In genomic region chr2:158347868-158348267, GRCm38 (mm10) we compare ENCODE assay signal across 8 mouse cellular contexts. TPM values are rescaled to one million over a fixed set of nuclear protein-coding genes. Genes with fewer than 3 reads are reported as not detected.
DNase-seq lines count a peak whose midpoint lies in the region; ATAC-seq and TF ChIP-seq lines count a peak whose summit lies in the region.

No protein-coding gene starts in this region.

- H3K4me1 ChIP-seq in kidney, adult 2 months (ENCODE audit: control insufficient read depth, insufficient read depth, low read length), result no peaks in the 10 kb centered on the region
- no peaks in the 10 kb centered on the region for H3K4me1 ChIP-seq in liver, adult 2 months (ENCODE audit: control insufficient read depth, insufficient read depth, low read length)
- no peaks in the 10 kb centered on the region; the same call in 1 of the 2 replicates for H3K4me1 ChIP-seq in neural tube, embryonic 13.5 days (replicated peaks)
- H3K4me1 ChIP-seq in thymus, adult 2 months (replicated peaks; ENCODE audit: control insufficient read depth, insufficient read depth, low read length), result no peaks in the 10 kb centered on the region

- H3K79me2 ChIP-seq in liver, adult 2 months (ENCODE audit: control insufficient read depth, insufficient read depth, low read length), result no peaks in the 10 kb centered on the region

- no peaks in the 10 kb centered on the region for H3K36me3 ChIP-seq in kidney, adult 2 months (ENCODE audit: control insufficient read depth, insufficient read depth, low read length)
- H3K36me3 ChIP-seq in liver, adult 2 months (ENCODE audit: control insufficient read depth, insufficient read depth, low read length), result no peaks in the 10 kb centered on the region
- H3K36me3 ChIP-seq in neural tube, embryonic 13.5 days, result peaks cover 16% of the 10 kb centered on the region
- no peaks in the 10 kb centered on the region for H3K36me3 ChIP-seq in thymus, adult 2 months (ENCODE audit: control insufficient read depth, insufficient read depth, low read length)

- H3K27ac ChIP-seq in gastrocnemius, adult 2 months, result no peak overlapping the region
- no peak overlapping the region for H3K27ac ChIP-seq in kidney, adult 2 months (ENCODE audit: insufficient read depth, low read depth, low read length)
- H3K27ac ChIP-seq in liver, adult 2 months (replicated peaks; ENCODE audit: insufficient read depth, low read depth, low read length), result no peak overlapping the region
- no peak overlapping the region for H3K27ac ChIP-seq in neural tube, embryonic 13.5 days (replicated peaks)
- no peak overlapping the region for H3K27ac ChIP-seq in thymus, adult 2 months (ENCODE audit: control insufficient read depth, insufficient read depth, low read length)

- no peak for TF ChIP-seq POLR2A in kidney, adult 2 months (IDR thresholded peaks at IDR 0.05; ENCODE audit: low read depth, low read length)
- no peak for TF ChIP-seq POLR2A in liver, adult 2 months (IDR thresholded peaks at IDR 0.05; ENCODE audit: extremely low read depth, insufficient read depth, low read length)
- no peak for TF ChIP-seq POLR2A in thymus, adult 2 months (IDR thresholded peaks at IDR 0.05; ENCODE audit: control insufficient read depth, extremely low read depth, insufficient read depth, low read length, poor library complexity)

- peak; percentile 86 for TF ChIP-seq CTCF in gastrocnemius, adult 2 months (IDR thresholded peaks at IDR 0.05)
- TF ChIP-seq CTCF in kidney, adult 2 months (conservative IDR thresholded peaks at IDR 0.05; ENCODE audit: insufficient read depth, insufficient read length, low read depth, low read length), result peak; percentile 92
- TF ChIP-seq CTCF in liver, adult 2 months (IDR thresholded peaks at IDR 0.05; ENCODE audit: low read depth, low read length), result peak; percentile 97
- peak; percentile 96 for TF ChIP-seq CTCF in thymus, adult 2 months (IDR thresholded peaks at IDR 0.05; ENCODE audit: borderline replicate concordance, control insufficient read depth, extremely low read depth, insufficient read depth, low read length, poor library complexity)

- H3K9me3 ChIP-seq in neural tube, embryonic 13.5 days, result no peaks in the 10 kb centered on the region

- under 1% methylated on average over 6 of the region's 6 CpGs for WGBS in kidney, adult 2 months
- 1% methylated on average over 6 of the region's 6 CpGs for WGBS in liver, adult 2 months
- WGBS in neural tube, embryonic 13.5 days, result 2% methylated on average over 6 of the region's 6 CpGs
- WGBS in thymus, adult 2 months, result 3% methylated on average over 6 of the region's 6 CpGs

- no peak overlapping the region for H3K4me3 ChIP-seq in gastrocnemius, adult 2 months
- no peak overlapping the region for H3K4me3 ChIP-seq in kidney, adult 2 months (ENCODE audit: insufficient read depth, low read depth, low read length)
- H3K4me3 ChIP-seq in liver, adult 2 months (ENCODE audit: insufficient read depth, low read depth, low read length), result no peak overlapping the region
- no peak overlapping the region for H3K4me3 ChIP-seq in neural tube, embryonic 13.5 days
- H3K4me3 ChIP-seq in thymus, adult 2 months (ENCODE audit: control insufficient read depth, insufficient read depth, low read length), result no peak overlapping the region

- no peak overlapping the region for H3K4me2 ChIP-seq in neural tube, embryonic 13.5 days

- ATAC-seq in neural tube, embryonic 13.5 days (ENCODE audit: low read depth), result 0 out of 2 replicates have a peak, but pooled peaks have one; percentile 21

- H3K9ac ChIP-seq in liver, adult 2 months (ENCODE audit: low read depth, low read length), result no peak overlapping the region
- no peak overlapping the region for H3K9ac ChIP-seq in neural tube, embryonic 13.5 days

- no peaks in the 10 kb centered on the region for H3K27me3 ChIP-seq in kidney, adult 2 months (replicated peaks; ENCODE audit: control insufficient read depth, insufficient read depth, low read length)
- H3K27me3 ChIP-seq in liver, adult 2 months (ENCODE audit: control insufficient read depth, insufficient read depth, low read length), result no peaks in the 10 kb centered on the region
- no peaks in the 10 kb centered on the region for H3K27me3 ChIP-seq in neural tube, embryonic 13.5 days
- no peaks in the 10 kb centered on the region for H3K27me3 ChIP-seq in thymus, adult 2 months (ENCODE audit: control insufficient read depth, insufficient read depth, low read length)

- peak; percentile 68 for DNase-seq in A20 (ENCODE audit: low read depth, low spot score)
- peak; percentile 73 for DNase-seq in R1 (ENCODE audit: low read depth, low spot score)
- peak; percentile 66 to 82 for DNase-seq in cerebellum, postnatal 4 days (ENCODE audit: low spot score in 2 of 2)
- DNase-seq in gastrocnemius, adult 2 months, result peak; percentile 67
- peak; percentile 72 for DNase-seq in kidney, adult 2 months
- DNase-seq in liver, adult 2 months (ENCODE audit: extremely low read depth, low read depth, low spot score), result peak; percentile 43
- DNase-seq in thymus, adult 2 months, result peak; percentile 63

- intact Hi-C loops in gastrocnemius, adult 2 months (cut with DNase I), result loop anchor here (2.0 kb wide), 1 partner anchor 139 kb away; no protein-coding TSS in a partner anchor

RNA-seq across cellular contexts. Expression of gene Snhg11, which starts 27.6 kb away (rescaled TPM):
- total RNA-seq in gastrocnemius, adult 2 months (2021), result under 1 TPM in 1 of 2 experiments, not detected in 1; 0.17 TPM
- 35.3 and 58.4 TPM in 2 replicates for polyA plus RNA-seq in kidney, adult 2 months (2012; rRNA removed)
- total RNA-seq in liver, adult 2 months (2014; rRNA removed), result 0.74 and 0.92 TPM in 2 replicates
- 2.2 and 3.5 TPM in 2 replicates for polyA plus RNA-seq in liver, adult 2 months (2012; rRNA removed)
- 532 and 687 TPM in 2 replicates for polyA plus RNA-seq in neural tube, embryonic 13.5 days (2015; fragmentation: Nextera tagmentation; extraction: Ambion mirVana)
- polyA plus RNA-seq in thymus, adult 2 months (2012; rRNA removed), result 9.3 and 16.1 TPM in 2 replicates

RNA-seq across cellular contexts. Expression of gene Lbp, which starts 41.6 kb away (rescaled TPM):
- 1 to 10 TPM; 5.2 to 7.1 TPM for total RNA-seq in gastrocnemius, adult 2 months (2021)
- polyA plus RNA-seq in kidney, adult 2 months (2012; rRNA removed), result 19.8 and 27.2 TPM in 2 replicates
- total RNA-seq in liver, adult 2 months (2014; rRNA removed), result 66.8 and 85.7 TPM in 2 replicates
- 164 and 230 TPM in 2 replicates for polyA plus RNA-seq in liver, adult 2 months (2012; rRNA removed)
- 5.2 and 5.3 TPM in 2 replicates for polyA plus RNA-seq in neural tube, embryonic 13.5 days (2015; fragmentation: Nextera tagmentation; extraction: Ambion mirVana)
- 6.2 and 12.1 TPM in 2 replicates for polyA plus RNA-seq in thymus, adult 2 months (2012; rRNA removed)
